Mouse (Mus musculus) thymus, adult 2 months (tissue): ENCODE results near the gene Olfr477. TPM values are rescaled to one million over a fixed set of nuclear protein-coding genes. Genes with fewer than 3 reads are reported as not detected.
"Not testable (repeated sequence)": the region's sequence is repeated elsewhere in the genome, so short reads cannot be mapped to it uniquely, and the experiment has no call there.

Experiments used
- DNase-seq: peaks from one replicate; pipeline ENCODE4 v3.0.0; 2021
- H3K27ac ChIP-seq: fragments of 200-500 bp; 2 replicates; pipeline ENCODE4 v1.5.1; 2012; ENCODE audit warnings: low read length, control low read depth; ENCODE audit not compliant: control insufficient read depth, insufficient read depth
- H3K27me3 ChIP-seq: fragments of 200-500 bp; 2 replicates; pipeline ENCODE4 v1.6.1; 2012; ENCODE audit warnings: mild to moderate bottlenecking, low read length, moderate library complexity, mixed read lengths; ENCODE audit not compliant: control insufficient read depth, insufficient read depth
- H3K36me3 ChIP-seq: fragments of 200-500 bp; 2 replicates; pipeline ENCODE4 v1.6.1; 2012; ENCODE audit warnings: mild to moderate bottlenecking, low read length, moderate library complexity; ENCODE audit not compliant: control insufficient read depth, insufficient read depth
- H3K4me1 ChIP-seq: fragments of 200-500 bp; replicated peaks from 2 replicates; pipeline ENCODE4 v1.6.1; 2012; ENCODE audit warnings: low read length; ENCODE audit not compliant: control insufficient read depth, insufficient read depth
- H3K4me3 ChIP-seq: fragments of 200-500 bp; 2 replicates; pipeline ENCODE4 v1.5.1; 2012; ENCODE audit warnings: mild to moderate bottlenecking, low read length, control low read depth, moderate library complexity; ENCODE audit not compliant: control insufficient read depth, insufficient read depth
- CTCF ChIP-seq: fragments of 200-500 bp; IDR thresholded peaks from 2 replicates; pipeline ENCODE4 v1.5.1; 2012; ENCODE audit warnings: mild to moderate bottlenecking, control low read depth, low read length, moderate library complexity, borderline replicate concordance; ENCODE audit not compliant: control insufficient read depth, poor library complexity, insufficient read depth; ENCODE audit errors: extremely low read depth
- POLR2A ChIP-seq: fragments of 200-500 bp; IDR thresholded peaks from 2 replicates; pipeline ENCODE4 v1.6.1; 2012; ENCODE audit warnings: mild to moderate bottlenecking, low read length, control low read depth, moderate library complexity; ENCODE audit not compliant: control insufficient read depth, poor library complexity, insufficient read depth; ENCODE audit errors: extremely low read depth
- WGBS: fragments of 180-500 bp; shearing (Covaris S2); methylation state at CpG from one replicate; pipeline ENCODE4 v1.1.7; 2018; 5-methylcytosine and 5-hydroxymethylcytosine counted together
- polyA plus RNA-seq: library from polyadenylated mRNA; depleted of rRNA; stranded (reverse); fragments of >200 nt; gene quantifications from 2 replicates; pipeline ENCODE4 v1.2.3, GENCODE M21; 2012; rRNA removed

The Olfr477 gene
- polyA plus RNA-seq = not detected in 2 replicates

- 80% methylated on average over 2 of the region's 2 CpGs for WGBS
- no peaks in the 10 kb centered on the region for H3K4me1 ChIP-seq
- no peaks in the 10 kb centered on the region for H3K27me3 ChIP-seq
- TF ChIP-seq CTCF (no peak), POLR2A (no peak)
- no peak within 1 kb of the TSS for H3K4me3 ChIP-seq
- DNase-seq = no peak
- H3K36me3 ChIP-seq = no peaks in the 10 kb centered on the region
- H3K27ac ChIP-seq = no peak within 1 kb of the TSS
Observed at GRCm38 (mm10) chr7:107986393-107986792, at the start of gene Olfr477. Gene Olfr477 (plus strand): TSS chr7:107986693.

GRCm38 (mm10) chr7:107952539-107952938, 34.0 kb upstream of the Olfr477 start:
- WGBS = 97% methylated on average over 12 of the region's 12 CpGs
- H3K27me3 ChIP-seq, H3K27ac ChIP-seq, H3K4me3 ChIP-seq, H3K36me3 ChIP-seq, DNase-seq, H3K4me1 ChIP-seq: not testable (repeated sequence)

- TF ChIP-seq POLR2A (no peak), CTCF (no peak)
- no peak within 1 kb of the TSS for H3K27ac ChIP-seq
- no peaks in the 10 kb centered on the region for H3K4me1 ChIP-seq
- no peak within 1 kb of the TSS for H3K4me3 ChIP-seq
- H3K27me3 ChIP-seq = no peaks in the 10 kb centered on the region
- 93% methylated on average over 1 of the region's 1 CpGs for WGBS
- DNase-seq = no peak
- no peaks in the 10 kb centered on the region for H3K36me3 ChIP-seq
Observed at GRCm38 (mm10) chr7:107954343-107954742, 32.1 kb upstream of the Olfr477 start, which contains the start of gene Olfr474. Gene Olfr474 (plus strand): TSS chr7:107954643.

DNA sequence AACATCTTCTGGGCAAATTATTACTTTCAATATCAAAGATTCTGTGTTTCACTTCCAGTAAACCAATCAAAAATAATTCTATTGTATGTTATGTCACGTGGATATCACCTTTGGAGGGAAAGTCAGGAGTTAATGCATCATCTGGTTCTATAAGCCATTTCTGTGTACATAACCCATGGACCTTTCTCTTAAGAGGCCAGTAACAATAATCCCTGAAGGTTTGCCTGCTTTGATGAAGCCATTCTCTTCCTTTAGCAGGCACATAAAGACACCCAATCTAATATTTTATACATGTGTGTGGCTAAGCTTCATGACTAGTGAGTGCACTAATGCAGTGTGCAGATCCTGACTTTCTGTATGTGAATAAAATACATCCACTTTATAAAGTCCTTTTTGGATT, 22.0 kb upstream of the Olfr477 start, which contains the start of gene Olfr476:
Olfr476 (plus strand) TSS at position 301 of the 400 bp plus-strand sequence.
- TF ChIP-seq CTCF = no peak
- no peak for TF ChIP-seq POLR2A
- WGBS = 50% methylated on average over 1 of the region's 1 CpGs
- Histone ChIP-seq H3K27ac (no peak within 1 kb of the TSS), H3K4me3 (no peak within 1 kb of the TSS), H3K4me1 (no peaks in the 10 kb centered on the region), H3K27me3 (no peaks in the 10 kb centered on the region), H3K36me3 (no peaks in the 10 kb centered on the region)
- no peak for DNase-seq

GRCm38 (mm10) chr7:108014256-108014655, 27.8 kb downstream of the Olfr477 start:
- DNase-seq, H3K4me3 ChIP-seq, H3K27ac ChIP-seq, H3K4me1 ChIP-seq, H3K27me3 ChIP-seq, H3K36me3 ChIP-seq: not testable (repeated sequence)

- no peaks in the 10 kb centered on the region for H3K4me1 ChIP-seq
- 86% methylated on average over 3 of the region's 3 CpGs for WGBS
- DNase-seq = no peak
- TF ChIP-seq POLR2A (no peak), CTCF (no peak)
- H3K36me3 ChIP-seq = no peaks in the 10 kb centered on the region
- no peak within 1 kb of the TSS for H3K27ac ChIP-seq
- no peaks in the 10 kb centered on the region for H3K27me3 ChIP-seq
- no peak within 1 kb of the TSS for H3K4me3 ChIP-seq
Observed at GRCm38 (mm10) chr7:108033889-108034288, 47.4 kb downstream of the Olfr477 start, which contains the start of gene Olfr478. Gene Olfr478 (minus strand): TSS chr7:108033989.

Other genes with a start within 250 kb of the Olfr477 start
- 0.13 and 0.32 TPM in 2 replicates for gene Cyb5r2, start 228.7 kb upstream of the Olfr477 start, polyA plus RNA-seq
- gene Ovch2, start 185.5 kb upstream of the Olfr477 start, polyA plus RNA-seq = not detected in 2 replicates
- not detected in 2 replicates for gene Olfr467, start 174.4 kb upstream of the Olfr477 start, polyA plus RNA-seq
- not detected in 2 replicates for gene Olfr469, start 161.2 kb upstream of the Olfr477 start, polyA plus RNA-seq
- gene Olfr470, start 139.2 kb upstream of the Olfr477 start, polyA plus RNA-seq = not detected in 2 replicates
- gene Olfr472, start 88.8 kb upstream of the Olfr477 start, polyA plus RNA-seq = not detected in 2 replicates
- gene Olfr473, start 56.2 kb upstream of the Olfr477 start, polyA plus RNA-seq = not detected in 2 replicates
- not detected in 2 replicates for gene Olfr474, start 32.0 kb upstream of the Olfr477 start, polyA plus RNA-seq
- not detected in 2 replicates for gene Olfr476, start 21.9 kb upstream of the Olfr477 start, polyA plus RNA-seq
- gene Olfr478, start 47.3 kb downstream of the Olfr477 start, polyA plus RNA-seq = not detected in 2 replicates
- not detected in 2 replicates for gene Olfr479, start 64.0 kb downstream of the Olfr477 start, polyA plus RNA-seq
- gene Olfr480, start 80.7 kb downstream of the Olfr477 start, polyA plus RNA-seq = not detected in 2 replicates
- not detected in 2 replicates for gene Olfr481, start 93.2 kb downstream of the Olfr477 start, polyA plus RNA-seq
- not detected in 2 replicates for gene Olfr482, start 110.9 kb downstream of the Olfr477 start, polyA plus RNA-seq
- gene Olfr483, start 114.2 kb downstream of the Olfr477 start, polyA plus RNA-seq = not detected in 2 replicates
- not detected in 2 replicates for gene Olfr484, start 140.8 kb downstream of the Olfr477 start, polyA plus RNA-seq
- not detected in 2 replicates for gene Olfr485, start 173.2 kb downstream of the Olfr477 start, polyA plus RNA-seq
- not detected in 2 replicates for gene Olfr486, start 186.0 kb downstream of the Olfr477 start, polyA plus RNA-seq
- not detected in 2 replicates for gene Olfr487, start 227.9 kb downstream of the Olfr477 start, polyA plus RNA-seq